Mouse (Mus musculus) heart, postnatal 36 days (tissue): ENCODE results near the gene Srsf10. TPM values are rescaled to one million over a fixed set of nuclear protein-coding genes. Genes with fewer than 3 reads are reported as not detected.

Experiments used
- DNase-seq, 2 experiments: peaks; one replicate each; pipeline ENCODE4 v3.0.0; 2021 to 2022
- intact Hi-C: fragments of 180-260 bp; cut with DNase I; formaldehyde crosslinking; loops from one replicate; pipeline ENCODE4 v1.15.1; 2025
- total RNA-seq, 2 experiments: library from RNA; stranded (reverse); gene quantifications; 2 replicates each; pipeline ENCODE4 v1.2.3; 2021

Gene Srsf10
- total RNA-seq, 2 experiments from 2014 or later, result 37.1 to 45.6 TPM

- no peak for DNase-seq
- intact Hi-C loops, result no loop called here
Measured at GRCm38 (mm10) chr4:135880018-135880417, 24.5 kb downstream of the Srsf10 start.

- intact Hi-C loops, result no loop called here
- no peak for DNase-seq
Measured at GRCm38 (mm10) chr4:135880576-135880975, 25.0 kb downstream of the Srsf10 start.

DNA sequence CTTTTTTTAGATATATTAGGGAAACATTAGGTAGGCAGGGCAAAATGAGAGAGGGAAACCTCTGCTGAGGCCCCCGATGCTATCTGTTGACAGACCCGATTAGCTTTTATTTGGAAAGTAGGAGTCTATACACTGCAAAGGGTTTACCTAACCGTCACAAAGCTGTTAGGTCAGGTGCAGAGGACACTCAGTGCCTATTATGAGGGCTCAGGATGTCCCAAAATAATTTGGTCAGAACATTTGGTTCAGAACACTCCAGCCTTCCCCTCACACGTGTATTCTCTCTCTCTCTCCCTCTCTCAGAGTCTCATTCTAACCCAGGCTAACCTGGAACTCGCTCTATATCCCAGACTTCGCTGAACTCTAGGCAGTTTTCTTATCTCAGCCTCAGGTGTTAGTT, 26.5 kb downstream of the Srsf10 start:
- intact Hi-C loops, result no loop called here
- no peak for DNase-seq

GRCm38 (mm10) chr4:135883401-135883851, 27.9 kb downstream of the Srsf10 start:
- no peak for DNase-seq
- intact Hi-C loops, result no loop called here

DNA sequence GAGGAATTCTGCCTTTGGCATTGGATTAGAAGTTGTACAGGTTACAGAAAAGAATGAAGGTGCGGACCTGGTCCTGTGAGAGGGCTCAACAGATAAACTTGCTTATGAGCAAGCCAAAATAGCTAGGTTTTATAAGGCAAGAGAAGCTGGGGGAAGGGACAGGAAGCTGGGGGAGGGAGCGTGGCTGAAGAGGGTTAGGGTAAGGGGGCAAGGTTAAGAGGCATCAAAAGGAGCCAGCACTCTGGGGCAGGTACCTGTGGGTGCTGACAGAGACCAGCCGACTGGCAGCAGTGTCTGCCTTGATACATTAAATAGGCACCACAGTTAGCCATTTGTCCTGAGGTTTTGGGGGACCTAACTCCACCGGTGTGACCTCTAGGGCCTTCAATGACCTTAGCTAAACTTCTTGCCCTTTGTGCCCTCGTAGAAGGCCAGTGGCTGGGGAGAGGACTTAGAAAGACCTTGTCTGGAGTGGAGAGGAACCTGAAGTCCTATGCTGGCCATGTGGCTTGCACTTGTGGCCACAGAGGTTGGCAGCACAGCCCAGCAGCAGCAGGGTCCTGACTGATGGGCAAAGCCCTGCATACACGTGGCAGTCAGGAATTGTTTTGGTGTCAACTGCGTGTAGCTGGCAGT, 28.5 kb downstream of the Srsf10 start:
- DNase-seq, result no peak
- intact Hi-C loops, result no loop called here

DNA sequence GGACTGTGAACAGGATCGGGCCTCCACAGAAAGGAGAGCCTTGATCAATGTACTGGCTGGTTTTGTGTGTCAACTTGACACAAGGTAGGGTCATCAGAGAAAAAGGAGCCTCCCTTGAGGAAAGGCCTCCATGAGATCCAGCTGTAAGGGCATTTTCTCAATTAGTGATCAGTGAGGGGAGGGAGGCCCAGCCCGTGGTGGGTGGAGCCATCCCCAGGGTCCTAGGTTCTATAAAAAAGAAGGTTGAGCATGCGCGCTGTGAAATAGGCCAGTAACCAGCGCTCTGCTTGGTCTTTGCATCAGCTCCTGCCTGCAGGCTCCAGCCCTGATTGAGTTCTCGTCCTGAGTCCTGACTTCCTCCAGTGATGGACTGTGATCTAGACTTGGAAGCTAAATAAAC, 29.0 kb downstream of the Srsf10 start:
- DNase-seq, result no peak
- intact Hi-C loops, result no loop called here

- no peak for DNase-seq
- intact Hi-C loops, result loop anchor here (5.0 kb wide), 1 partner anchor 167 kb away; the partner anchor contains the start of gene Rpl11
Measured at GRCm38 (mm10) chr4:135885676-135886075, 30.1 kb downstream of the Srsf10 start.

GRCm38 (mm10) chr4:135886184-135886583, 30.6 kb downstream of the Srsf10 start:
- intact Hi-C loops, result loop anchor here (5.0 kb wide), 1 partner anchor 166 kb away; the partner anchor contains the start of gene Rpl11

DNA sequence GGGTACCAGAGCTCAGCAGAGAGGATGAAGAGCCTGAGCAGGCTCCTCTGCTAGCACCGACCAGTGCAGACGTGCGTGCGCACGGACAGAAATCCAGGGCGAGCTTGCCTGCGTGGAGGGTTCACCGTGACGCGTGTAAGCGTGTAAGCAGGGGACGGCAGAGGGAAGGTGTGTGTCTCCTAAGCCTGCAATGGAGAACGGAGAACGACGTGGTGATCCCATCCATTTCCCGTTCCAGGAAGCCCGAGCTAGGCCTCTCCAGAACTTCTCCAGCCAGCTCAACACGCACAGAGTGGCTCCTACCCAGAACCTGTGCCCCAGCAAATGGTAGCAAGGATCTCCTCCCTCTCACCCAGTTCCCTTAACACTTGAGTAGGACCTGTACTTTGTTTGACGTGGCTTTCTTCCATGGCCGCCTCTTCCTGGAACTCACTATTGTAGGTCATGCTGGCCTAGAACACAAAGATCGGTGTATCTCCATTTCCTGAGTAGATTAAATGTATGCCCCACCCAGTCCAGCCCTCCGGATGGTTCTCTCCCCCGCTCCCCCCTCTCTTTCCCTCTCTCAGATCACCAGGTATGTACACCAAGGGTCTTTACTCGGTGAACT, 33.0 kb downstream of the Srsf10 start:
- intact Hi-C loops, result loop anchor here (5.0 kb wide), 1 partner anchor 164 kb away; the partner anchor contains the start of gene Rpl11
- no peak for DNase-seq

More at GRCm38 (mm10) chr4:135886184-135886583, 30.6 kb downstream of the Srsf10 start:
- DNase-seq, result no peak

GRCm38 (mm10) chr4:135889146-135889883, 33.8 kb downstream of the Srsf10 start:
- no peak for DNase-seq
- intact Hi-C loops, result loop anchor here (5.0 kb wide), 1 partner anchor 163 kb away; the partner anchor contains the start of gene Rpl11

DNA sequence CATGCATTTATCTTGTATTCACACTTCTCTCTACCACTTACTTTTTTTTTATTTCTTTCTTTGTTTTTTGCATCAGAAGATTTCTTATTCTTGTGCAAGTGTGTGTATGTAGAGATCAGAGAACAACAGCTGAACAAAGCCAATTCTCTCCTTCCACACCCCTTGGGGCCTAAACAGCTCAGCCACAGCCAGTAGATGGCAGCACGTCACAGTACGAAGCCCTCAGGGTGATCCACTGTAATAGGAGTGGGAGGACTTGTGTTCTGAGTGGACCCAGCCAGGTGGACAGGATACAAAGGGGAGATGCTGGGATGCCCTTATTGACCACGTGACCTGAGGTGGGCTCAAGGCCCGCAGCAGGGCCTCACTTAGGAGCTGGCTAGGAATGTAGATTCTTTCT, 34.3 kb downstream of the Srsf10 start:
- peak; percentile 76 to 82 for DNase-seq
- intact Hi-C loops, result loop anchor here (1.0 to 5.0 kb wide), 3 partner anchors 43 to 162 kb away; partner anchors contain the start of gene Rpl11

GRCm38 (mm10) chr4:135891539-135891938, 36.0 kb downstream of the Srsf10 start:
- intact Hi-C loops, result loop anchor here (1.0 to 2.0 kb wide), 2 partner anchors 29 to 41 kb away; partner anchors contain the start of gene Fuca1
- no peak for DNase-seq

DNA sequence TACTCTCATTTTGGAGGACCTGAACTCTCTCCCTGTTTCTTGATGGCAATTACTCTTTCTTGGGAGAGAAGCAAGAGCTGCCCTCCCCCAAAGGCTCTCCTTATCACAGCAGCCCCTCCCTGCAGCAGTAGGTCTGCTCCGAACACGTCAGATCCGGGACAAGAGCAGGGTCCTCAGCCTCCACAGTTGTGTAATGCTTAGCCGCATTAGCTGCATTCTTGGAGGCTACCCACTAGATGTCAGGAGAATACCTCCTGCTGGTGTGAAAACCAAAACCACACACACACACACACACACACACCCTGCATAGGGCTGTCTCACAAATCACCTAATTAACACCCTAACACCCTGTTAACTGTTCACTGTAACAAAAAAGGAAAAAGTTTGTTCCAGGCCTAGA, 37.3 kb downstream of the Srsf10 start:
- DNase-seq, result no peak
- intact Hi-C loops, result no loop called here

GRCm38 (mm10) chr4:135895071-135895571, 39.6 kb downstream of the Srsf10 start, which contains the start of gene Cnr2:
Gene Cnr2 (plus strand): TSS chr4:135895394.
- intact Hi-C loops, result no loop called here
- DNase-seq, result no peak

DNA sequence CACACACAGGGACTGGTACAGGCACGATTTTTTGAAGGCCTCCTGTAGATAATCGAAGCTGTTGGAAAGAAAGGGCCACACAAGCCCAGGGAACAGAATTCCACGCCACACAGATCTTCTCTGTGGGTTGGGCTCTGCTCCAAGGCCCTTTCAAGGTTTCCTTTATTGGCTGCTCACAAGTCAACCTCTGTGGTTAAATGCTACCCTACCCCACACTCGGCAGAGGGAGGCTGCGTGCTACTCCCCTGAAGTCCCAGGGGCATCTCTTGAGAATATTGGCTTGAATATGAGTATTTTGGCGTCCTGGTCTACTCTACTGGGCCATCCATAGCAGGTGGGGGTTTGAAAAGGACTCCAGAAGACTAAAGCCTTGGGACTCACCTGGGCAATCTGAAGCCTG, 40.6 kb downstream of the Srsf10 start:
- DNase-seq, result no peak
- intact Hi-C loops, result no loop called here

DNA sequence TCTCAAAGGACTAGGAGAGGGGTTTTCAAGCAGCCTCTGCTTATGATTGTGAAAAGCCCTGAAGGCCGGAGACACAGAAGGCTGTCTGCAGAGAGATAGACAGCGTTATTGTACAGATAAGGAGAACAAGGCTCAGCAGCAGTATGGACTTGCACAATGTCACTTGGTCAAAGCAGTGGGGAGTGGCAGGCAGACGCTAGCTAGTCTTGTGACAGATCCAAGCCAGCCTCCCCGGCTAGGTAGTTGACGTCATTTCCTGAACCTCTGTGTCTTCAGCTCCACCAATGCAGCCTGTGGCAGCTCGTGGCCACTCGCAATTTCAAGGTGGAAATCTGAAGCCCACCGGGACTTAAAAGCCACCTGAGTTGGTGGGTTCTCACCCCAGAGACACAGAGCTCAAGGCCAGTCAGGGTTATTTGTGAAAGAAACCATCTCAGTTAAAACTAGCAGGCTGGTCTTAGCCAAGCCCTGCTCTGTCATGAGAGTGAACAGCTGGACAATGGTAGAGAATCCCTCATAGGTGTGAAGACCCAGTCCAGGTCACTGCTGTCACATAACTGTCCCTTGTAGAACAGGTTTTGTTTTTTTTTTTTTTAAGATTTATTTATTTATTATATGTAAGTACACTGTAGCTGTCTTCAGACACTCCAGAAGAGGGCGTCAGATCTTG, 43.0 kb downstream of the Srsf10 start:
- peak in 1 of 2 experiments; percentile 27 for DNase-seq
- intact Hi-C loops, result no loop called here

DNA sequence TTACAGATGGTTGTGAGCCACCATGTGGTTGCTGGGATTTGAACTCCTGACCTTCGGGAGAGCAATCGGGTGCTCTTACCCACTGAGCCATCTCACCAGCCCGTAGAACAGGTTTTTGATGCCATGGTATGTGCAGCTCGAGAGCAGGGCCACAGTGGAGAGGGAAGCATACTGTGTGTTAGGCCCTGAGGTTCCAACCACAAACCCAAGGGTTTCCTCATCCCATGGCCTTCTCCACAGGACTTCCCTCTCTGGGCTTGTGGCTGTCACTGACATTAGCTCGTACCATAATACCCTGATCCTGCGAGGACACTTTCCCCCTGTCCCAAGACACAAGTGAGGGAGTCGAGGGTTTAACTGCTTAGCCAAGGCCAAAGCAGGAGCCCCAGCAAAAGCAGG, 43.5 kb downstream of the Srsf10 start:
- no peak for DNase-seq
- intact Hi-C loops, result no loop called here

- no peak for DNase-seq
- intact Hi-C loops, result no loop called here
Measured at GRCm38 (mm10) chr4:135900008-135900407, 44.5 kb downstream of the Srsf10 start.

DNA sequence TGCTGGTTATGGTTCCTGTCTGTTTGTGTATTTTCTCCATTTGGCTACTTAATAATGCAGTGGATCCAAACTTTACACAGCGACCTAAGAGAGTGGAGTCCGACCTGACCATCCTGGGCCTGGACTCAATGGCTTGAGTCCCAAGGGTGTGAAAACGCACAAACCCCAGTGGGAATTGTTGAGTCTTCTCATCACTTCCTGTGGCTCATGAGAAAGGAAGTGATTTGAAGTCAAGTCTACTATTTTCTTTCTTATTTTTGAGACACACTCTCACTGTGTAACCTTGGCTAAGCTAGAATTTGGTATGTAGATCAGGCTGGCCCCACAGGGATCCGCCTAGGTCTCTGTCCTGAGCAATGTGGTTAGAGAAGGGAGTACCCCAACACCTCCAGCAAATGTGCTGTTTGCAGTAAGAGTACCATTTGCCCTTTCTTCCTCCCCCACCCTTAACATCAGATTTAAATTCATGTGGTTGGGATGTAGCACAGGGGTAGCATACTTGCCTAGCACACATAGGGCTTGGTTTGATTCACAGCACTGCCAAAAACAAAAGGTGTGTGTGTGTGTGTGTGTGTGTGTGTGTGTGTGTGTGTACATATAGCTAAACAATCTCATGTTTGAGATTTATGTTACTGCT, 47.2 kb downstream of the Srsf10 start:
- intact Hi-C loops, result no loop called here
- DNase-seq, result no peak

DNA sequence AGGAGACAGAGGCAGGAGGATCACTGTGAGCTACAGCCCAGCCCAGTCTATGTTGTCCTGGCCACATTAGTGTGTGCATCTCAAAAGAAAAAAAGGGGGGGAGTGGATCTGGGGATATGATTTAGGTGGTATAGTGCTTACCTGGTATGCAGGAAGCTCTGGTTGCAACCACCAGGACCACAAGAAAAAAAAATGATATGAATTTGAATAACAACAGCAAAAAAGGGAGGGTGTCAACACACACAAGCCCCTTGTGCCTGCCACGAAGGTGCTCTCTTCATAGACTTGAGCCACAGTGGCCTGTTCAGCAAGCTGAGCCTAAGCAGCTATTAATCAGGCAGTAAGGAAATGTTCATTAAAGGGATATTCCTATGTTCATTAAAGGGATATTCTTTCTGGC, 49.3 kb downstream of the Srsf10 start:
- intact Hi-C loops, result no loop called here

More for the DNA sequence above, 49.3 kb downstream of the Srsf10 start:
- DNase-seq, result no peak
